Mouse (Mus musculus) brain, embryonic 14.5 days (tissue): ENCODE data around the gene Fbxl20.

Source experiments
- CTCF ChIP-seq: fragments of 200-500 bp; IDR thresholded peaks from 2 replicates; pipeline ENCODE4 v1.5.1; 2012; ENCODE audit warnings: inconsistent platforms, mild to moderate bottlenecking, moderate library complexity, borderline replicate concordance; ENCODE audit not compliant: insufficient read depth, insufficient read length; ENCODE audit errors: extremely low read depth
- POLR2A ChIP-seq: fragments of 200-500 bp; IDR thresholded peaks from 2 replicates; pipeline ENCODE4 v1.6.1; 2012; ENCODE audit warnings: mild to moderate bottlenecking, inconsistent platforms, borderline replicate concordance; ENCODE audit not compliant: poor library complexity, insufficient read depth, insufficient read length, severe bottlenecking; ENCODE audit errors: extremely low read depth

DNA sequence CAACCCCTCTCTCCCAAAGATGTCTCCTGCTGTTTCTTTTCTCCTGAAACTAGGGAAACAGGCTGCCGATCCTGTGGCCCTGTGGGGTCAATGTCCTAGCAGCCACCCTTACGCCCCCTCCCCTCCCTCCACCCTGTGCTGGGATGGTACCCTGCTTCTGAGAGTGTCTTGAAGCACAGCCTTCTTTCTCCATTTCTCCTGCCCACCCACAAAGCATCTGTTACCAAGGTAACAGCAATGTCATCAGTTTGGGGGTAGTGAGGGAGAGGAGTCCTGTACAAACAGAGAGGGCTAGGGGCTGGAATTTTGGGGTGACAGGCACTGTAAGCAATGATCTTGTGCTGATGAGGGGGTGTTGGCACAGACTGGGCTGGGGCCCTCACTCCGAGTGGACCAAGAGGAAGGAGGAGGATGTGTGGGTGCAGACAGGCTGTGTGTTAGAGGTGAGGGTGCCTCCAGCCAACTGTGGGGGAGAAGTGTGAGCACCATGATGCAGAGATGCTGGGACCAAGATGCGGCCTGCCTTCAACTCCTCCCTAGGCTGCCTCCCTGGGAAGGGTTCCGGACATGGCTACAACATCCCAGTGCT is 90.0 kb downstream of the Fbxl20 start:
- TF ChIP-seq CTCF, result no peak
- TF ChIP-seq POLR2A, result no peak
